Mouse (Mus musculus) embryo, embryonic 11.5 days (tissue): ENCODE measurements around the gene Ndufs2.
A peak's percentile ranks its signal among the peaks of the same experiment; 100 is the strongest.

Source experiments
- DNase-seq: peaks from one replicate; pipeline ENCODE4 v3.0.0-alpha.2; 2012; ENCODE audit warnings: low read depth, low spot score

Gene Ndufs2

GRCm38 (mm10) chr1:171231844-171232243, 19.3 kb downstream of the Ndufs2 start:
- DNase-seq = no peak

- DNase-seq = no peak
Observed at GRCm38 (mm10) chr1:171230215-171230614, 21.0 kb downstream of the Ndufs2 start.

GRCm38 (mm10) chr1:171229750-171230149, 21.4 kb downstream of the Ndufs2 start:
- DNase-seq = no peak

GRCm38 (mm10) chr1:171227879-171228278, 23.3 kb downstream of the Ndufs2 start:
- no peak for DNase-seq

- no peak for DNase-seq
Observed at GRCm38 (mm10) chr1:171226780-171227179, 24.4 kb downstream of the Ndufs2 start.

GRCm38 (mm10) chr1:171224857-171225256, 26.3 kb downstream of the Ndufs2 start, which contains the start of gene Apoa2:
Apoa2 (plus strand) TSS chr1:171225054.
- no peak for DNase-seq

GRCm38 (mm10) chr1:171223796-171224195, 27.4 kb downstream of the Ndufs2 start:
- no peak for DNase-seq

GRCm38 (mm10) chr1:171223168-171223567, 28.0 kb downstream of the Ndufs2 start:
- no peak for DNase-seq

GRCm38 (mm10) chr1:171222238-171223155, 28.7 kb downstream of the Ndufs2 start, which contains the start of gene Tomm40l:
Tomm40l (minus strand) TSS chr1:171222514.
- DNase-seq = peak; percentile 93

- no peak for DNase-seq
Observed at GRCm38 (mm10) chr1:171221281-171222193, 29.7 kb downstream of the Ndufs2 start.

- DNase-seq = peak; percentile 76
Observed at GRCm38 (mm10) chr1:171220871-171221270, 30.3 kb downstream of the Ndufs2 start.

- DNase-seq = no peak
Observed at GRCm38 (mm10) chr1:171216241-171216955, 34.8 kb downstream of the Ndufs2 start.

- no peak for DNase-seq
Observed at GRCm38 (mm10) chr1:171213801-171214496, 37.2 kb downstream of the Ndufs2 start, which contains the start of gene Nr1i3. Nr1i3 (plus strand) TSS chr1:171213970.

GRCm38 (mm10) chr1:171212854-171213253, 38.3 kb downstream of the Ndufs2 start:
- DNase-seq = no peak

GRCm38 (mm10) chr1:171209409-171209808, 41.8 kb downstream of the Ndufs2 start:
- DNase-seq = no peak

- DNase-seq = no peak
Observed at GRCm38 (mm10) chr1:171205704-171206493, 45.3 kb downstream of the Ndufs2 start.

GRCm38 (mm10) chr1:171204249-171204644, 46.9 kb downstream of the Ndufs2 start:
- DNase-seq = no peak

- no peak for DNase-seq
Observed at GRCm38 (mm10) chr1:171203471-171204248, 47.5 kb downstream of the Ndufs2 start.

- no peak for DNase-seq
Observed at GRCm38 (mm10) chr1:171200769-171201168, 50.4 kb downstream of the Ndufs2 start.
